In the genomic region with DNA sequence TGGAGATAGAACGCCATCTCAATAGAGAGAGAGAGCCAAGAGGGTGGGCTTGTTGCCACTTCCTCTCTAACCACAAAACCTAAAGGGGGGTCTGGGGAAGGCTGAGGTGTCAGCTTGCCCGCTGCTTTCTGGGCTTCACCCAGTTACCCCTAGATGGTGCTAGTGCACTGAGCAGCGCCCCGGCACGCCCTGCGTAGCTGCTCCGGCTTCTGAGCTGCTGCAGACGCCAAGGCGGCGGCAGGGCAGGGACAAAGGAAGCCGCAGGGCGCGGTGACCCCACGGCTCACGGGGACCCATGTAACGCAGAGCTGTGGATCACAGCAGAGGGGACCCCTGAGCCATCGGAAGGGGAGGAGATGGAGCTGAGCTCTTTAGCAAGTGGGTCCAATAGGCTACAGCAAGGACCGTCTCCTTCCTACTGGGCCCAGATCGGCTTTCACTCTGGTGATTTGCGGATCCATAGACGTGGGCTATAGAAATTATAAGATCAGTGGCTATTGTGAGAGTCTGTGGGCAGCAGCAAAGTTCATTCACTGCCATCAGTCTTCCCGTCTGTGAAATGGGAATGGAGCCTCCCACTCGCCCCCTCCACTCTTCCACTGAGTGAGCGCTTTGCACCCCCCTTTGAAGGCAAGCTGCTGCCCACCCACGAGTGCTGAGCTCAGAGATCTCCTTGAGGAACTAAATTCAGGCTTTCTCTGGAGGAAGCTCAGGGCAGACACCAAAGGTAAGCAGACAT, we compare ENCODE assay signal across 8 mouse cellular contexts.
DNase-seq lines count a peak whose midpoint lies in the region; ATAC-seq and TF ChIP-seq lines count a peak whose summit lies in the region.

No protein-coding gene starts in this region.

- peaks cover 10% of the 10 kb centered on the region; the same call in 1 of the 2 replicates for H3K4me1 ChIP-seq in forebrain, embryonic 12.5 days
- peaks cover 9% of the 10 kb centered on the region; the same call in 1 of the 2 replicates for H3K4me1 ChIP-seq in heart, postnatal 0 days (ENCODE audit: control insufficient read depth, insufficient read depth)
- peaks cover 10 to 14% of the 10 kb centered on the region in 2 experiments for H3K4me1 ChIP-seq in liver, embryonic 14.5 days (replicated peaks; ENCODE audit: control insufficient read depth in 2 of 2, insufficient read depth in 2 of 2, low read length in 1 of 2)
- no peaks in the 10 kb centered on the region for H3K4me1 ChIP-seq in neural tube, embryonic 11.5 days (ENCODE audit: control insufficient read depth, insufficient read depth, low read length)
- no peaks in the 10 kb centered on the region for H3K4me1 ChIP-seq in stomach, embryonic 16.5 days (ENCODE audit: control insufficient read depth, insufficient read depth, low read length)

- H3K27ac ChIP-seq in forebrain, embryonic 12.5 days = peak overlapping the region; percentile 69
- no peak overlapping the region for H3K27ac ChIP-seq in heart, postnatal 0 days (ENCODE audit: low read depth)
- no peak overlapping the region for H3K27ac ChIP-seq in liver, embryonic 14.5 days
- H3K27ac ChIP-seq in neural tube, embryonic 11.5 days (ENCODE audit: low read depth, low read length) = 0 out of 2 replicates have a peak overlapping the region, but pooled peaks have one; percentile 56
- H3K27ac ChIP-seq in stomach, embryonic 16.5 days (ENCODE audit: low read length) = no peak overlapping the region

- peak; percentile 96 for TF ChIP-seq CTCF in heart, postnatal 0 days (IDR thresholded peaks at IDR 0.05; ENCODE audit: low read depth)
- TF ChIP-seq CTCF in liver, embryonic 14.5 days (IDR thresholded peaks at IDR 0.05; ENCODE audit: low read depth) = peak; percentile 99

- peak; percentile 96 for ATAC-seq in forebrain, embryonic 12.5 days (ENCODE audit: low FRiP score)
- peak; percentile 94 for ATAC-seq in heart, postnatal 0 days (ENCODE audit: insufficient read depth, low read depth)
- ATAC-seq in liver, embryonic 14.5 days (ENCODE audit: insufficient read depth) = peak; percentile 88
- peak; percentile 96 for ATAC-seq in neural tube, embryonic 11.5 days (ENCODE audit: insufficient read depth, low FRiP score, low TSS enrichment)
- peak; percentile 88 for ATAC-seq in stomach, embryonic 16.5 days (ENCODE audit: insufficient read depth, low FRiP score)

- H3K9ac ChIP-seq in forebrain, embryonic 12.5 days = peak overlapping the region; percentile 57
- peak overlapping the region; percentile 51; the same call in 1 of the 2 replicates for H3K9ac ChIP-seq in heart, postnatal 0 days (replicated peaks; ENCODE audit: low read depth, low read length)
- H3K9ac ChIP-seq in liver, embryonic 14.5 days (replicated peaks) = peak overlapping the region; percentile 78
- peak overlapping the region; percentile 76 for H3K9ac ChIP-seq in neural tube, embryonic 11.5 days (ENCODE audit: low read length)
- peak overlapping the region; percentile 80 for H3K9ac ChIP-seq in stomach, embryonic 16.5 days (ENCODE audit: low read length)

- H3K4me3 ChIP-seq in forebrain, embryonic 12.5 days (replicated peaks) = peak overlapping the region; percentile 35
- peak overlapping the region; percentile 49 for H3K4me3 ChIP-seq in heart, postnatal 0 days (ENCODE audit: low read depth, low read length)
- peak overlapping the region; percentile 56 to 64 for H3K4me3 ChIP-seq in liver, embryonic 14.5 days (ENCODE audit: insufficient read depth in 1 of 2, low read depth in 2 of 2, low read length in 2 of 2)
- peak overlapping the region; percentile 29 for H3K4me3 ChIP-seq in neural tube, embryonic 11.5 days (ENCODE audit: low read depth, low read length)
- H3K4me3 ChIP-seq in stomach, embryonic 16.5 days (replicated peaks; ENCODE audit: low read length) = peak overlapping the region; percentile 47

- H3K4me2 ChIP-seq in forebrain, embryonic 12.5 days = peak overlapping the region; percentile 59
- peak overlapping the region; percentile 72 for H3K4me2 ChIP-seq in heart, postnatal 0 days (ENCODE audit: low read depth, low read length)
- peak overlapping the region; percentile 86 for H3K4me2 ChIP-seq in liver, embryonic 14.5 days (ENCODE audit: low read depth)
- peak overlapping the region; percentile 43 for H3K4me2 ChIP-seq in neural tube, embryonic 11.5 days (ENCODE audit: low read depth)
- H3K4me2 ChIP-seq in stomach, embryonic 16.5 days (ENCODE audit: low read depth, low read length) = peak overlapping the region; percentile 70

- peak; percentile 63 to 73 for DNase-seq in CD8-positive naive resting alpha-beta T cell, adult 2 months (ENCODE audit: low read depth in 2 of 2, low spot score in 2 of 2)
- peak; percentile 51 for DNase-seq in c-Kit-positive CD71-positive TER-119-negative erythroid progenitor cells, embryonic 14.5 days (ENCODE audit: low read depth)
- peak; percentile 66 for DNase-seq in heart, postnatal 0 days (ENCODE audit: low spot score)
- peak; percentile 73 to 87 for DNase-seq in kidney, postnatal 36 days
- DNase-seq in liver, embryonic 14.5 days (ENCODE audit: low read depth in 3 of 3, low spot score in 3 of 3) = peak; percentile 52 to 57 (median 56)
- DNase-seq in neural tube, embryonic 11.5 days (ENCODE audit: low spot score) = peak; percentile 91

- 12% methylated on average over 25 of the region's 25 CpGs for WGBS in forebrain, embryonic 12.5 days
- WGBS in heart, postnatal 0 days = 15% methylated on average over 25 of the region's 25 CpGs
- 9% methylated on average over 25 of the region's 25 CpGs for WGBS in liver, embryonic 14.5 days (ENCODE audit: insufficient replicate concordance)
- 13% methylated on average over 25 of the region's 25 CpGs for WGBS in neural tube, embryonic 11.5 days
- WGBS in stomach, embryonic 16.5 days = 12% methylated on average over 25 of the region's 25 CpGs

- no peaks in the 10 kb centered on the region for H3K9me3 ChIP-seq in forebrain, embryonic 12.5 days
- no peaks in the 10 kb centered on the region for H3K9me3 ChIP-seq in heart, postnatal 0 days (replicated peaks; ENCODE audit: control insufficient read depth, low read length)
- H3K9me3 ChIP-seq in liver, embryonic 14.5 days (ENCODE audit: control insufficient read depth, low read length) = no peaks in the 10 kb centered on the region
- no peaks in the 10 kb centered on the region for H3K9me3 ChIP-seq in neural tube, embryonic 11.5 days (ENCODE audit: control insufficient read depth, low read length)
- no peaks in the 10 kb centered on the region for H3K9me3 ChIP-seq in stomach, embryonic 16.5 days (replicated peaks; ENCODE audit: control insufficient read depth, low read length)

- no peaks in the 10 kb centered on the region for H3K36me3 ChIP-seq in forebrain, embryonic 12.5 days (replicated peaks)
- no peaks in the 10 kb centered on the region for H3K36me3 ChIP-seq in heart, postnatal 0 days (replicated peaks; ENCODE audit: control insufficient read depth, insufficient read depth, low read length)
- H3K36me3 ChIP-seq in liver, embryonic 14.5 days (replicated peaks; ENCODE audit: control insufficient read depth, insufficient read depth, low read depth) = no peaks in the 10 kb centered on the region
- H3K36me3 ChIP-seq in neural tube, embryonic 11.5 days (ENCODE audit: control insufficient read depth, insufficient read depth, low read length) = no peaks in the 10 kb centered on the region
- H3K36me3 ChIP-seq in stomach, embryonic 16.5 days (ENCODE audit: control insufficient read depth, insufficient read depth, low read length) = no peaks in the 10 kb centered on the region

- no peaks in the 10 kb centered on the region for H3K27me3 ChIP-seq in forebrain, embryonic 12.5 days
- no peaks in the 10 kb centered on the region for H3K27me3 ChIP-seq in heart, postnatal 0 days (ENCODE audit: control insufficient read depth, insufficient read depth, low read length)
- no peaks in the 10 kb centered on the region for H3K27me3 ChIP-seq in liver, embryonic 14.5 days (ENCODE audit: control insufficient read depth, insufficient read depth, low read length)
- H3K27me3 ChIP-seq in neural tube, embryonic 11.5 days (ENCODE audit: control insufficient read depth, insufficient read depth, low read length) = no peaks in the 10 kb centered on the region
- H3K27me3 ChIP-seq in stomach, embryonic 16.5 days (ENCODE audit: control insufficient read depth, insufficient read depth, low read length) = no peaks in the 10 kb centered on the region

- no peak for TF ChIP-seq EP300 in heart, postnatal 0 days (IDR thresholded peaks at IDR 0.05; ENCODE audit: low read depth)
- no peak for TF ChIP-seq EP300 in liver, embryonic 14.5 days (IDR thresholded peaks at IDR 0.05; ENCODE audit: low read depth)

Comparison
In these comparisons a context has a peak if more than half of its experiments do, and no peak if none do; other contexts are left out.
1. H3K27ac ChIP-seq: peak in forebrain, embryonic 12.5 days (single experiment) and neural tube, embryonic 11.5 days (single experiment); none in heart, postnatal 0 days (single experiment), liver, embryonic 14.5 days (single experiment) and stomach, embryonic 16.5 days (single experiment).
2. Peak in every context shown above with its lines, with median percentiles within 50 percentile points of each other: DNase-seq, ATAC-seq, H3K4me2 ChIP-seq, H3K4me3 ChIP-seq and H3K9ac ChIP-seq.